Mouse (Mus musculus): ENCODE data around the gene Wdr74.

DNA sequence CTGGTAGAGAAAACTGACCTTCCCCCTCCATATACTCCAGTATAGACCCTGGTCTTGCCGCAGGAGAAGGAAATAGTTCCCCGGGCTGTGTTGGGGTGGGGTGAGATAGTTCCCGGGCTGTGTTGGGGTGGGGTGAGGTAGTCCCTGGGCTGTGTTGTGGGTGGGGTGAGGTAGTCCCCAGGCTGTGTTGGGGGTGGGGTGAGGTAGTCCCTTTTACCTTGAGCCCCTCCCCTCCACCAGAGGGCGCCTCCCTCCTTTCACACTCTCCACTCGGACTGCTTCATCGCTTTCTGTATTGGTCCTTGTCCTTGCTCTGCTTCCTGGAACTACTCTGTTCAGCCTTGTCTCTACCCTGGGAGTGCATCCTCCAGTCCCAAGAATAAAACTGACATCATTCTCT, 40.3 kb upstream of the Wdr74 start:
- TF ChIP-seq CTCF (IDR thresholded peaks at IDR 0.05; ENCODE audit: insufficient read depth, low read depth, low read length) (no peak), POLR2A (IDR thresholded peaks at IDR 0.05; ENCODE audit: insufficient read depth, low read depth, low read length) (no peak)

Data from olfactory bulb, adult 2 months (tissue).